Mouse (Mus musculus): ENCODE results near the gene Spata20.

Gene Spata20

DNA sequence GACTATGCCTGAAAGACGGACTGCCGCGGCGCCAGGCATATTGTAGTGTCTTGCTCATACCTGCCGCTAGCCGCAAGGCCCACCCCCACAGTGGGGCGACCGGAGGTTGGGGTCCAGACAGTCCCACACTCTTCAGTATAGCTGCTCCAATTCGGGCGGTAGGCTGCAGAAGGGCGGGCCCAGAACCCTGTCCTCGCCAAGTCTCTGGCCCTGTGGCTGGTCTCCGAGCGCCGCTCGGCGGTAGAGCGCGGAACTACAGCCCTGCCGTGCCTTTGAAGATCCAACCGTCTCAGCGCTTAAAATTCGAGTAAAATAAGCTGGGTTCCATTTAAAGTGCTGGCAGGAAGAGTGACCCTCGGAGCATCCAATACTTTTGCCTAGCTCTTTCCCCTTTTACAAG, at the start of gene Spata20:
Gene Spata20 (minus strand): TSS at position 179 of the 400 bp plus-strand sequence.
- DNase-seq, result peak; percentile 97

DNA sequence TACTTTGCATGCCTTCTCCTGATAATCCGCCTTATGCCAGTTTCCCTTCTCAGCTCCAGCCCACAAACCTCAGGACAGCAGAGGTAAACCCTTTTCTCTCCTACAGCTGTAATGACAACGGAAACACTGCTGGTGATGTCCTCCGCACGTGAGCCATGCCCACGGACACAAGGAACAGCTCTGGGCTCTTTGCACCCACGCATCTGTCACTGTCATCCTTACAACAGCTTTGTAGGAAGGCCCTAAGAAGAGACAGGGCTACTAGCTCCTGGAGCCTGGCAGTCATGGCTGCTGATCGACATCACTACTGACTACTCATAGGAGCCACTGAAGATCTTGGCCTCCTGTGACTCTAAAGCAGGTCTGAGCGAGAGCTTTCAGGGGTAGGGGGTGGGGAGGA, 47.2 kb upstream of the Spata20 start:
- DNase-seq, result no peak

DNA sequence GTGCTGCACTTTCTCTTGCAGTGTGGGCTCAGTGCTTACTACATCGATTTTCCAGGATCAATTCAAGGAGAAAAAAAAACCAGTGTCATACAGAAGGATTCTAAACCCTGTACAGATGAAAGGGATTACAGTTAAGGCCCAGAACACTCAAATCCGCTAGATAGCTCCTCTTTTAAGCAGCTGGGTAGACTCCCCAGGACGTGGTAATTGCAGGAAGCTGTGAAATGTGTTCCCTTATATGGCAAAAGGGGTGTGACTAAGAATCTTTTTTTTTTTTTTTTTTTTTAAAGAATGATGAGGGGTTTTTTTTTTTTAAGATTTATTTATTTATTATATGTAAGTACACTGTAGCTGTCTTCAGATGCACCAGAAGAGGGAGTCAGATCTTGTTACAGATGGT, 42.9 kb upstream of the Spata20 start:
- no peak for DNase-seq

DNA sequence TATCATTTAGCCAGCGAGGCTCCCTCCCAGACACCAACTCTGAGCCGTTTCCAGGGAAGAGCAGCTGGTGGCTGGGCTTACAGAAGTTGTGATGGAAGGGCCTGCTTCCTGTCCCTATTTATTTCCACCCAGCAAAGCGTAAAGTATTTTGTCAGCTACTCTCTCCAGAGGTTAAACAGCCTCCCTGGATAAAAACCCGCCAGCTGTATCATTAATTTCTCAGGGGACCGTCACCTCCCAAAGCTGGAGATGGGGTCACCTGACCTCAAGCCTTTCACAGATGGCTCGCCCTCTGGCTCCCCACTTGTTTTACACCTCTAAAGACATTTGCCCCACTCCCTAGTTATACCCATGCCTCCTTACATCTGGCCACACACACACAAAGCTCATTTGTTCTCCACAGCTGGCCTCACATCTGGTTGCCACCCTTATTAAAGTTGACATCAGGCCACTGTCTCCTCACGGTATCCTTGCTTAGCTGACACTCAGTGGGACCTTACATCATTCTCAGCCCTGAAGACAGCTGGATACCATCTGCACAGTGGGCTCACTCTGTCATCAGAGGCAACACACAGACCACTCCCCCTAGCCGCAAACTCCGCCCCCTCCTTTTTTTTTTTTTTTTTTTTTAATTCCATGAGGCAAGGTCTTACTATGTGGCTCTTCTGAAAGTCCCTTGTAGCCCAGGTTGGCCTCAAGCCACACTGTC, 40.3 kb upstream of the Spata20 start:
- no peak for DNase-seq

DNA sequence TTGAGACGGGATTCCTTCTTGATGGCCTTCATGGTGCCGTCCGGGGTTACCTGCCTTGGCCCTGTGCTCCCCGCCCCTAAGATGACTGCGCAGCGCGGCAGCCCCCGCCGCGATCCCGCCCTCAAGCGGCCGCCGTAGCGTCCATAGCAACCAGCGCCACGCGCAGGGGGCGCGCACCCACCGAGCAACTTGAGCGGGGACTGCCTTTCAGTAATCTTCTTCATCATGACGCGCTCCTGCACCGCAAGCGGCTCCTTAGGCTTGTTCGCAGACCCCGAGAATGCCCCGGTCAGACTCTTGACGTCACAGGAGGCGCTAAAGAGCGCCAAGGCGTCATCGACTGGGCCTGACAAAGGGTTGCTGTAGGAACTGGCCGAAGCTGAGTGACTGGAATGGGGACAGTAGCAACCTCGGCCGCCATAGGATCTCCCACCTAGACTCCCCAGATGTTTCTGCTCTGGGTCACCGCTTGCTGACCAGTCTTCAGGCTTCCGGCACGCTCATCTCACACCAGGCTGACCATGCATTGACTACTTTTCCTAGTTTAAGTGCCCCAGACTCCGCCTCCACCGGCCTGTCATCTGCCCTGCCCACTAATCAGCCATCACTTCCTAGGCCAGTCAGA, 35.4 kb upstream of the Spata20 start, which contains the start of gene Mycbpap:
Gene Mycbpap (minus strand): TSS at position 524 of the 625 bp plus-strand sequence.
- peak; percentile 96 for DNase-seq

DNA sequence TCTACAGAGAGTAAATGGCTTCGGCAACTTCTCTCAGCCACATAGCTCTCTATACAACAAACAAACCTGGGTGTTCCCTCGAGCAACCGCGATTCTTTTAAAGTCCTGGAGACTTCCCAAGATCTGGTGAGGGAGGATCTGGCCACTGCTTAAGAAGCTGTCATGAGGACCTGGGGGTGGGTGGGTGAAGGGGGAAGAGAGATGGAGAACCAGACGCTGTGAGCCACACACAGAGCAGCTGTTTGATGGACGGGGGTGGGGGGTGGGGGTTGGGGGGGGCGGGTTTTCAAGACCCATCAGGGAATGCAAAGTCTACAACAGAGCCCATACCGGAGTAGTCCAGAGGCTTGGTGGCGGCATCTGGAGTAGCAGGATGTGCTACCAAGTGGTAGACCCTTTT, 27.5 kb upstream of the Spata20 start:
- DNase-seq, result no peak

DNA sequence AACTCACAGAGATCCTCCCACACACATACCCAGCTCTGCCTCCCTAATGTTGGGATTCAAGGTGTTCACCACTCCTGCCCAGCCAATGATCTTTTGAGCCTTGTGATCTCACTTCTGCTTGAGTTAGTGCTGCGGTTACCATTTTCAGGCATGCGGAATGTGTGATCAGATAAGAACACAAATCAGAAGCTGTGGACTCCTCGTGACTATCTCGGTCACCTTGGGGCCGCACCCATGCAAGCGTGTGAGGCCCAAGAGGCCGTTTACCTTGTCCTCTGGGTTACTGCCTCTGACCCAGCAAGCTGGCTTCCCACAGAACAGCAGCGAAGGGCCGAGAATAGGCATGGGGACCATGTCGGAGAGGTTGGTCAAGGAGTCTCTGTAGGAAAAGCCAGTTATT, 23.0 kb upstream of the Spata20 start:
- DNase-seq, result no peak

DNA sequence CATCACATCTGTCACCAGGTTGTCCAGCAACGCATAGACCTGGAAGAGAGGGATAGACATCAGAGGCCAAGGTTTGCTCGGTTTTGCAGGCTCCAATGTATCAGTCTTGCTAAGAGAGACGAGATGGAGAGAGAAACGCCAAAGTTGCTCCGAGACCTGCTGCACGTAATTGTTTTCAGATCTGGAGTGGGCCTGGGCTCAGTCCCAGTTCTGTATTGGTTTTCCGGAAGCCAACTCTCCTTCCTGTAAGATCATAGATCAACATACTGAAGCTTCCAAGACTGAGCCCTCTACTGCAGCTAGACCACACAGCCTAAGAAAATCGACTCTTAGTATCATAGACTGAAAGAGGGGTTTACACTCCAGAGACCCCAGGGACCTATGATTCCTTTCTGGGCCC, 15.5 kb upstream of the Spata20 start:
- no peak for DNase-seq

DNA sequence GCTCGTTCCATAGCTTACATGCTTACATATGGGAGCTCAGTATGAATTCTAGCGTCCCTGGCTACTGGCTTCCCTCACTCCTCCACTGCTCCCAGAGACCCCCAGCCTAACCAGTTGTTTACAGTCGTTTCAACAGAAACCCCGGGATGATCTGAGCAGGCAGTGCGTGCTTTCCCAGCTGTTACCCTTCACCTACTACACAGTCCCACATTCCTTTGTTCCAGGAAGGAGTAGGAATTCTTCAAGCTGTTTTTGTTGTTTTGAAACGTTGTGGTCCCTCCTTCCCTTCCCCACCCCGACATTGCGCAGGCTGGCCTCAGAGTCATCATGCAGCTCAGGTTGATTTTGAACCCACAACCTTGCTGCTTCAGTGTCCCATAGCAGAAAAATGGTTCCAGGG, 14.4 kb upstream of the Spata20 start:
- no peak for DNase-seq

DNA sequence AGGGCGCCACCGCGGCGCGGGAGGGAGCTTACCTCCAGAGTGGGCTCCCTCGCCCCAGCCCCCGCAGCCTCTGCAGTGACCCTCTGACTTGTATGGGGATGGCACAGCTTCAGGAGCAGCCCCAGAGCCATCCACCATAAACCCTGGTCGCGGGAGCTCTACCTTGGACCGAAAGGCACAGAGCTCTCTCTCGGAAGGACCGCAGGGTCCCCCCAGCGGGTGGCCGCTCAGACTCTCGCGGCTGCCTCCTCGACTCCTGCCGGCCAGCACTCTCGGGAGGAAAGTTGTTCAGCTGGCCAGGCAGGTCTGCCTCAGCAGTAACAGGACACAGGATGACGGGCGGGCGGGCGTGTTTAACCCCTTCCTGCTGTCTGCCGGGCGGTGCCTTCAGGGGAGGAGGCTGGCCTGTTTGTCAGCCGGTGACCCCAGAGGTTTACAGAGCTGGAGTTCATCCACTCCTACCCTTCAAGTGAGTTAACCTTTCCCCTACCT, 13.7 kb upstream of the Spata20 start, which contains the start of gene Epn3:
Gene Epn3 (minus strand): TSS at position 314 of the 492 bp plus-strand sequence.
- DNase-seq, result no peak

DNA sequence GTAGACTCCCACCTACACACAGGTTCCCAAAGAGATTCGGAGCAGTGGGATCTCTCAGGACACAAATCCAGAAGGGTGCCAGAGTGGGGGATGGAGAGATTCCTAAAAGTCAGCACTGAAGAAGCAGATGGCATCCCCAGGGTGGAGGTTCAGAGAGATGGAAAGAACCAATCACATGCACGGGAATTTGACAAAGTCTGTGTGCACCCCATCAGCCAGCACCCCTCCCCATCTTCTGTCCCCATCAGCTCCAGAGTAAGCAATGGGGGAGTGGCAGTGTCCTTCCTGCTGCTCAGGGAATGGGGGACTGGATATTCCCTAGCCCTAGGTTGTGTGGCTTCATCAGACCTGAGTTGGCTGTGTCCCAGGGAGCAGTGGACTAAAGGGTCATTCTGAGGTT, 13.1 kb upstream of the Spata20 start:
- no peak for DNase-seq

DNA sequence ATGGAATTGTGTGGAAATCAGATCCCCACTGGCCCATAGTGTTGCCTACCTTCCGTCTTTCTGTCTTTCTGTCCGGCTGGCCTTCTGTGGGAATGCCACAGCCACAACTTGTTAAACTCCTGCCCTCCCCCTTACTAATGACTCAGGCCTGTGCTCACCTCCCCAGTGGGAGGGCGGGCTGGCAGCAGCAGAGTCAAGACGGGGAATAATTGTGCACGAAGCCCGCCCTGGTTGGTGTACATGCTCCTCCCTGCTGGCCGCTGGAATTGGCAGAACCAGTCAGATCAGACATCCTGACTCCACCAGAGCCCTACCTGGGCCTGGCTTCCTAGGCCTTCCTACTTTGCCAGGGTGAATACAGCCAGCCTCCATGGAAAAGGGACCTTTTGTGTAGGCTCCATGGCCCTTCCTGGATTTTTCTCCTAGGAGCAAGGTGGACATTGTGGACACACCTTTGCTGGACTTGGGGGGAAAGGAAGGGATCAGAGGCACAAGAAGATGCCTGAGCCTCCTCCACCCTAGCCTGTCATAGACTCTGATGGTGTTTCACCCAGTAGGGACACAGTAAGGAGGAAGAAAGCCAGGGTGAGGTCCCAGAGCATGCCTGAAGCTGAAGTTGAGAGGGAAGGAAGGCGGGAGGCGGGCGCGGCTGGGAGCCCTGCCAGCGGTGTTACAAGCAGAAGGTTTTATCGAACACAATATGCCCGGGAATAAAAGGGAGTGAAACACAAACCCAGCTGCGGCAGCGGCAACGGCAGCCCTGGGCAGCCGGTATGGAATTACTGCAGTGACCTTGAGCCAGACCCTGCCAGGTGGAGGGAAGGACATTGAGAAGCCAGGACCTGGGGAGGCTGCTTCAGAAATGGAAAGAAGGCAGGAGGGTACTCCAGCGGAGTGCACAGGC, 12.4 kb upstream of the Spata20 start:
- DNase-seq, result peak; percentile 93

DNA sequence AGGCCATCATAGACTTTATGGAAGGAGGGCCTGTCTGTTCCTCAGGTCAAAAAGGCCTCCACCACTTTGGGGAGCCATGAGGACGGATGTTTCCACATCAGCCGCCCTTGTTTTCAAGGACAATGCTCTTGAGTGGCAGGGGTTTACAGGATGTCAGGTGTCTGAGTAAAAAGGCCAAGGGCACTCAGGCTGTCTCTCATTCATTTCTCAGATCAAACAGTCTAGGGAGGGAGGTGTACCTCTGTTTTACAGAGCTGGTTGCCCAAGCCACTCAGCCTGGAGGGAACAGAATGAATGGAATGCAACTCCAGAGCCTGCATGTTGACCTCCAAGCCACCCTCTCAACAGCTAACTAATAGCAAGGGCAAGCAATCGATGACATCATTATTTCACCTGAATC, 9.4 kb upstream of the Spata20 start:
- peak; percentile 94 for DNase-seq

DNA sequence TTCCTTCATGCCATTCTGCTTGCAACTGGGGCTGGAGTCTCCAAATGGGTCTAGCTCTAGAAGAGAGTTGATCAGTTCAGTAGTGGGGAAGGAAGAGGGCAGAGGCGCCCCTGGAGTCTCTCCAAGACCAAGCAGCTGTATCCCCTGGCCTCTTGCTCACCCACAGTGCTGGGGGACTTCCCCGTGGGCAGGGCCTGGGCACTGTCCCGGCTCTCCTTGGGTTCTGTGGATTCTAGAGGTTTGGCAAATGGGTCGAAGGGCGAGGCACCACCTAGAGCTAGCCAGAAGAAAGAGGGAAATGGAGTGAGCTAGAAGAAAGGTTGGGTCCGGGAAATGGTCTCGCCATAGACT, 5.7 kb upstream of the Spata20 start:
- no peak for DNase-seq

DNA sequence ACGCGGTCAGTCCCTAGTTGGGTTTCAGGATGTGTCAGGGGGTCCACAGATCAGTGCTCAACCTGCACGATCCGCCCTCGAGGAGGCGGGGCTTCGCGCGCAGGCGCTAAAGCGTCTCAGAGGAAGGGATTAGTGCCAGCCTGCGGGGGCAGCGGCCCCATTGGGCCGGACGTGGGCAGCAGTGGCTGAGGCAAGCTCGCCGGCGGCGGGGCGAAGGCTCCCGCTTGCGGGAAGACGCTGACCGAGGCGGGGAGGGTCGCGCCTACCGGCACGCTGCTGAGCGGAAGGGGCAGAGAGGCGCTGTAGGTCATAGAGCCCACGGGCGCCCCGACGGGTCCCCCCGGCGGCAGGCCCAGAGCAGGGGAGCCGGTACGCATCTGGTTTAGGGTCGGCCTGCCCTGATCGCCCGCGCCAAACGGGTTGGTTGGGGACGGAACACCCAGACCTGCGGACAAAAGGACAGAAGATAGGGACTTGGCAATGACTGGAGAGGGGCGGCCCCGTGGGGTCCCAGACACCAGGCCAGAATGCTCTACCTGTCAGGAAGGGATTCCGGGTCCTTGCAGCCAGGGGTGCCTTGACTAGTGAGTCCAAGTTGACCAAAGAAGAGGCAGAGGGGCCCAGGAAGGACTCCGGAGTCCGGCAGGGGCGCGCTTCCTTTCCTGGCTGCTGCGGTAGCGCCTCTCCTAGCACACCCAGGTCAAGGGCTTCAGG, 5.2 kb upstream of the Spata20 start:
- no peak for DNase-seq

DNA sequence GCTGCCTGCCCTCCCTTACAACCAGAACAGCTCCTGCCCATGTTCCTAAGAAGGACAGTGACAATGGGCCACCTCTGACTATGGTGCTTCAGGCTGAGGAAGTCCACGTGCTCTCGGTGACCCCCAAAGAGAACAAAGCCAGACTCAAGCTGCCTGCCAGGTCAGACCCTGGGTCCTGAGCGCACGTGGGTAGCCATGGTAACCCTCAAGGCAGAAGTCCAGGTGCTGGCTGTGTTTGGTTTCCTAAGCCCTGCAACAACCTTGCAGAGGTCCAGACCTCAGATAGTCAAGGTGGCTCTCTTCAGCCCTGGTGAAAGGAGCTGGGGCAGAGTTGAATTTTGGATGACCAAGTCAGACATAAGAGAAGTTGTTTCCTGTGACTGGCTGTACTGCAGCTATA, 3.8 kb upstream of the Spata20 start:
- no peak for DNase-seq

DNA sequence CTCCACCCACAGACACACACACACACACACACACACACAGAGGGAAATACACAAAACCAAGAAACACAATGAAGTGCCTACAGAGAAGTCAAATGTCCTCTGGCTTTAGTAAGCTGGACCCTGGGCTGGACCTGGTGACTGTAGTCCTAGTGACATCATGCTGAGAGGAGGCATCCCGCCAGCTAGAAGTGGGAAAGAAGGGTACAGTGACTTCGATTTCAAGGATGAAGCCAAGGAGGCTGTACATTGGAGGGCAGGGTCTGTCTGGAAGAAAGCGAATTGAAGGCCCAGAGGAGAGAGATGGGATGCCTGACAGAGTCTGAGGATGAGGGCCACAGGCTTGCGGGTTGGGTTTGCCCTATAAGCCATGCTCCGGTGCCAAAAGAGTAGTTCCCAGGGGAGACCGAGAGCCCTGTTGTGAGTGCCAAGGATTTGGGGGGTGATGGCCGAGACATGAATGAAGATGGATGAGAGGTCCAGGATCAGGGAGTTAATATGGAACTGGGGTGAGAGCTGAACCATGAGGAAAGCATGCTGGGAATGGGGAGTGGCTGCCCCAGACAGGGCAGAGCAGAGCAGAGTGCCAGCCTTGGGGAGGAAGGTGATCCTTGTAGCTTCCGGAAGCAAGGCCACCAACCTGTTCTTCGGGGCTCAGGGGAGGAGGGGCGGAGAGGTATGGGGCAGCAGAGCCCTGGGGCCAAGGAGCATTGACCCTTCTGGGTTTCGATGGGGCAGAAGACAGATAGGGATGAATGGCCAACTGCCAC, 3.0 kb upstream of the Spata20 start:
- DNase-seq, result no peak

DNA sequence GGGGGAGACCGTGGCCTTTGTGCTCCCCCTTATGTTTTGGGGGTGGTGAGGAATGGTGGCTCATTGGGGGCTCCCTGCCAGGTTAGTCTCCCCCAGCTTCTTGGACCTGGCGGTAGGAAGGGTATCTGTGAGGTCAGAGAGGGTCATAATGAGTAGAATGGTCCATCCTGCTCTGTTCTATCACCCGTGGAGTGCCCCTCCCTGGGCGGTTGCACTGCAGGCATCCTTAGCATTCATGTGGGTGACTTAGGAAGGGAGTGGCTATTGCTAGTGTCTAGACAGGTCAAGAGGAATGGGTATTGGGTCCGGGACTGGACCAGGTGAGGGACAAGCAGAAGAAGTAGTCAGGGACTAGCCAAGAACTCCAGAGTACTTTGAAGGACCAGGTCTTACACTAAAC, 756 bp downstream of the Spata20 start:
- no peak for DNase-seq

DNA sequence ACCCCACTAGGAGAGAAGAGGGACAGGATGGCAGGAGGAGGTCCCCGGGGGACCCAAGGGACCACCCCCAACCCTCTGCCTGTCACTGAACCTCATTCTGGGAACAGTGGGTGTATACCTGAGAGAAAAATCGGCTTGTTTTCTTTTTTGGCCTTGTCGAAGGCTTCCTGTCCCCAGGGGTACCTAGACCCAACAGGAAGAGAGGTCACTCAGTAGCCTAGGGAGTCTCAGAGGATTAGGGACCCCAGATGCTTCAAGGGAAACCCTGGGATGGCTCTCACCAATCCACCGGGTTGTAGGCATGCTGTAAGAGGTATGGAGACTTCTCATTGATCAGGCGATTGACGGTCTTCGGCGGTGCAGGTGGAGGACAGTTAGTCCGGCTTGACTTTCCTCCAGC, 1.3 kb downstream of the Spata20 start:
- no peak for DNase-seq

DNA sequence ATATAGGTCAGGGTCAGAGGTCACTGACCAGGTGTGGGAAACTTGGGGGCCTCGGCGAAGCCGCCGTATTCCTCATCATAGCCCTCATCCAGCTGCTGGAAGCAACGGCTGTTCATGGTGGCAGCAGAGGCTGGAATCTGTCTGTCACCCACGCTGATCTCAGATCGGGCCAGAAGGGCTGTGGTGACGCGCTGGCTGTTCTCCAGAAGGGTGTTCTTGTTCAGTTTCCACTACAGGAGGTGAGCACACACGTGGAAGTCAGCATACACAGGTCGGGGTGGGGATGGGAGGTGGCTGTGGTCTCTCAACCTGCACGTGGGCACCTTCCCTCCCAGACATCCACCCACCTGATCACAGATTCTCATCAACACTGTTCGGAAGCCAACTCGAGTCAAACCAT, 2.1 kb downstream of the Spata20 start:
- no peak for DNase-seq

DNA sequence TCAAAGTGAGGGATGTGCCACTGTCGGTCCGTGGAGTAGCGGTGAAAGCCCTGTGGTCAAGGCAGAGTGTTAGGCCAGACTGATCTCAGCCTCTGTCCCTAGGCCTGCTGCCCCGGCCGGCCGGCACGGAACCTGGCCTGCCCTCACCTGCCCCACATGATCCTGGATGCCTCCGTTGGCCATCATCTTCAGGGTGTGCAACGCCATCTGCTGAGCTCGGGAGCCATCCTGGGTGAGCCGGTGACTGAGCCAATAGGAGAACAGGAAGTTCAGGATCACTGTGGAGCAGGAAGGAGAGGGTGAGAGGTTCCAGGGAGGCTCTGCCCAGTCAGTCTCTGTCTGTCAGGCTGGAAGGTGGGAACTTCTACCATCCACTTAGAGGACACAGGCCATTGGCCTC, 2.5 kb downstream of the Spata20 start:
- DNase-seq, result no peak

DNA sequence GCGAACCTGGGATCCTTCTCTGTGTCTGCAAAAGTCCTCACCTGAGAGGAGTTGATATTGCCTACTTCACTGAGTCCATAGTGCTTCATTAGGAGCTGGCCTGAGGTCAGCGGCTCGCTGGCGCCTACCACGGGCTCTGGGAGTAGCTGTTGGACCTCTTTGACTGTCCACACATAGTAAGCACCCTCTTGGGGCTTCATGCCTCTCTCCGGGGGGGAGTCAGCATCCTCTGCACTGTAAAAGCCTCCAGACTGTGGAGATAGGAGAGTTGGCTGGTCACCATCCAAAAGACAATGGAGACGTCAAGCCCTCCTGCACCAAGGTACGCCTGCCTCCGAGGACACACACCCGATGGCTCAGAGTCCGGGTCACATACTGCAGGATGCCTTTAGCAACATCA, 3.2 kb downstream of the Spata20 start:
- DNase-seq, result no peak
